Mouse (Mus musculus): ENCODE results near the gene Hoxb9. TPM values are rescaled to one million over a fixed set of nuclear protein-coding genes. Genes with fewer than 3 reads are reported as not detected.
A peak's percentile ranks its signal among the peaks of the same experiment; 100 is the strongest.

Gene Hoxb9
- total RNA-seq (2014; rRNA removed) (0.40 TPM in 1 of 2 replicates, not detected in the other), polyA plus RNA-seq (2015; fragmentation: Nextera tagmentation; extraction: Ambion mirVana) (0.13 TPM in 1 of 2 replicates, not detected in the other)

- peak within 1 kb of the TSS; percentile 42; the same call in 1 of the 2 replicates for H3K4me2 ChIP-seq (ENCODE audit: low read depth, low read length)
- WGBS = under 1% methylated on average over 36 of the region's 40 CpGs
- no peak within 1 kb of the TSS for H3K9ac ChIP-seq (replicated peaks; ENCODE audit: low read length)
- TF ChIP-seq CTCF (IDR thresholded peaks at IDR 0.05; ENCODE audit: low read depth) = no peak
- H3K27ac ChIP-seq = no peak within 1 kb of the TSS
- peak within 1 kb of the TSS; percentile 21 for H3K4me3 ChIP-seq (ENCODE audit: low read length)
- peaks cover 94% of the 10 kb centered on the region for H3K27me3 ChIP-seq (ENCODE audit: insufficient read depth, low read length)
- H3K36me3 ChIP-seq (ENCODE audit: insufficient read depth, low read length) = no peaks in the 10 kb centered on the region
- no peaks in the 10 kb centered on the region for H3K4me1 ChIP-seq (ENCODE audit: insufficient read depth, low read length)
- DNase-seq (ENCODE audit: low spot score) = no peak
- no peaks in the 10 kb centered on the region for H3K9me3 ChIP-seq (ENCODE audit: low read length)
- no peak for ATAC-seq
Observed at GRCm38 (mm10) chr11:96270996-96271540, at the start of gene Hoxb9. Gene Hoxb9 (plus strand): TSS chr11:96271457.

- DNase-seq (ENCODE audit: low spot score) (no peak), ATAC-seq (no peak)
- 0 out of 2 replicates have a peak, but pooled peaks cover 3% of the 10 kb centered on the region for H3K9me3 ChIP-seq (ENCODE audit: low read length)
- H3K4me2 ChIP-seq (ENCODE audit: low read depth, low read length) = no peak overlapping the region
- H3K9ac ChIP-seq (replicated peaks; ENCODE audit: low read length) = no peak overlapping the region
- TF ChIP-seq CTCF (IDR thresholded peaks at IDR 0.05; ENCODE audit: low read depth) = peak; percentile 21; the same call in 1 of the 2 replicates
- 42% methylated on average over 2 of the region's 2 CpGs for WGBS
- H3K27ac ChIP-seq = no peak overlapping the region
- no peaks in the 10 kb centered on the region for H3K36me3 ChIP-seq (ENCODE audit: insufficient read depth, low read length)
- H3K4me3 ChIP-seq (ENCODE audit: low read length) = no peak overlapping the region
- no peaks in the 10 kb centered on the region for H3K27me3 ChIP-seq (ENCODE audit: insufficient read depth, low read length)
- H3K4me1 ChIP-seq (ENCODE audit: insufficient read depth, low read length) = no peaks in the 10 kb centered on the region
Observed at GRCm38 (mm10) chr11:96223813-96224212, 47.4 kb upstream of the Hoxb9 start.

GRCm38 (mm10) chr11:96227676-96228075 is 43.6 kb upstream of the Hoxb9 start:
- H3K9ac ChIP-seq (replicated peaks; ENCODE audit: low read length) = no peak overlapping the region
- H3K4me2 ChIP-seq (ENCODE audit: low read depth, low read length) = no peak overlapping the region
- no peak for TF ChIP-seq CTCF (IDR thresholded peaks at IDR 0.05; ENCODE audit: low read depth)
- no peak overlapping the region for H3K4me3 ChIP-seq (ENCODE audit: low read length)
- 83% methylated on average over 9 of the region's 9 CpGs for WGBS
- no peaks in the 10 kb centered on the region for H3K27me3 ChIP-seq (ENCODE audit: insufficient read depth, low read length)
- H3K4me1 ChIP-seq (ENCODE audit: insufficient read depth, low read length) = no peaks in the 10 kb centered on the region
- ATAC-seq (no peak), DNase-seq (ENCODE audit: low spot score) (no peak)
- no peak overlapping the region for H3K27ac ChIP-seq
- no peaks in the 10 kb centered on the region for H3K36me3 ChIP-seq (ENCODE audit: insufficient read depth, low read length)
- H3K9me3 ChIP-seq (ENCODE audit: low read length) = no peaks in the 10 kb centered on the region

GRCm38 (mm10) chr11:96234906-96235305 is 36.4 kb upstream of the Hoxb9 start:
- Histone ChIP-seq H3K4me1 (ENCODE audit: insufficient read depth, low read length) (no peaks in the 10 kb centered on the region), H3K4me2 (ENCODE audit: low read depth, low read length) (no peak overlapping the region), H3K27me3 (ENCODE audit: insufficient read depth, low read length) (peaks cover 32% of the 10 kb centered on the region), H3K36me3 (ENCODE audit: insufficient read depth, low read length) (no peaks in the 10 kb centered on the region), H3K9ac (replicated peaks; ENCODE audit: low read length) (no peak overlapping the region), H3K9me3 (ENCODE audit: low read length) (no peaks in the 10 kb centered on the region), H3K27ac (no peak overlapping the region), H3K4me3 (ENCODE audit: low read length) (no peak overlapping the region)
- DNase-seq (ENCODE audit: low spot score) (peak; percentile 67), ATAC-seq (no peak)
- WGBS = 3% methylated on average over 12 of the region's 12 CpGs
- peak; percentile 84 for TF ChIP-seq CTCF (IDR thresholded peaks at IDR 0.05; ENCODE audit: low read depth)

- TF ChIP-seq CTCF (IDR thresholded peaks at IDR 0.05; ENCODE audit: low read depth) = peak; percentile 86
- peaks cover 21% of the 10 kb centered on the region for H3K27me3 ChIP-seq (ENCODE audit: insufficient read depth, low read length)
- no peak overlapping the region for H3K27ac ChIP-seq
- no peaks in the 10 kb centered on the region for H3K9me3 ChIP-seq (ENCODE audit: low read length)
- WGBS = under 1% methylated on average over 7 of the region's 7 CpGs
- no peak overlapping the region for H3K4me2 ChIP-seq (ENCODE audit: low read depth, low read length)
- DNase-seq (ENCODE audit: low spot score) (peak; percentile 76), ATAC-seq (no peak)
- H3K9ac ChIP-seq (replicated peaks; ENCODE audit: low read length) = no peak overlapping the region
- no peak overlapping the region for H3K4me3 ChIP-seq (ENCODE audit: low read length)
- no peaks in the 10 kb centered on the region for H3K36me3 ChIP-seq (ENCODE audit: insufficient read depth, low read length)
- H3K4me1 ChIP-seq (ENCODE audit: insufficient read depth, low read length) = no peaks in the 10 kb centered on the region
Observed at GRCm38 (mm10) chr11:96240211-96240610, 31.0 kb upstream of the Hoxb9 start.

- Histone ChIP-seq H3K9me3 (ENCODE audit: low read length) (no peaks in the 10 kb centered on the region), H3K36me3 (ENCODE audit: insufficient read depth, low read length) (no peaks in the 10 kb centered on the region), H3K9ac (replicated peaks; ENCODE audit: low read length) (no peak overlapping the region), H3K27ac (no peak overlapping the region), H3K27me3 (ENCODE audit: insufficient read depth, low read length) (peaks cover 79% of the 10 kb centered on the region), H3K4me3 (ENCODE audit: low read length) (no peak overlapping the region), H3K4me1 (ENCODE audit: insufficient read depth, low read length) (no peaks in the 10 kb centered on the region), H3K4me2 (ENCODE audit: low read depth, low read length) (no peak overlapping the region)
- WGBS = 1% methylated on average over 14 of the region's 14 CpGs
- TF ChIP-seq CTCF (IDR thresholded peaks at IDR 0.05; ENCODE audit: low read depth) = no peak
- DNase-seq (ENCODE audit: low spot score) (no peak), ATAC-seq (no peak)
Observed at GRCm38 (mm10) chr11:96250901-96251300, 20.4 kb upstream of the Hoxb9 start.

GRCm38 (mm10) chr11:96251480-96252031 is 19.7 kb upstream of the Hoxb9 start:
- no peak for ATAC-seq

More at GRCm38 (mm10) chr11:96251480-96252031, 19.7 kb upstream of the Hoxb9 start:
- H3K4me1 ChIP-seq (ENCODE audit: insufficient read depth, low read length) = no peaks in the 10 kb centered on the region
- H3K27ac ChIP-seq = no peak overlapping the region
- no peak for TF ChIP-seq CTCF (IDR thresholded peaks at IDR 0.05; ENCODE audit: low read depth)
- DNase-seq (ENCODE audit: low spot score) = no peak
- H3K27me3 ChIP-seq (ENCODE audit: insufficient read depth, low read length) = peaks cover 82% of the 10 kb centered on the region
- H3K36me3 ChIP-seq (ENCODE audit: insufficient read depth, low read length) = no peaks in the 10 kb centered on the region
- H3K4me3 ChIP-seq (ENCODE audit: low read length) = no peak overlapping the region
- H3K4me2 ChIP-seq (ENCODE audit: low read depth, low read length) = no peak overlapping the region
- no peak overlapping the region for H3K9ac ChIP-seq (replicated peaks; ENCODE audit: low read length)
- H3K9me3 ChIP-seq (ENCODE audit: low read length) = no peaks in the 10 kb centered on the region
- 2% methylated on average over 46 of the region's 46 CpGs for WGBS
